Mouse (Mus musculus): Measurements from ENCODE around the gene Olfr487. TPM values are rescaled to one million over a fixed set of nuclear protein-coding genes. Genes with fewer than 3 reads are reported as not detected.
"Not testable (repeated sequence)": the region's sequence is repeated elsewhere in the genome, so short reads cannot be mapped to it uniquely, and the experiment has no call there.

Olfr487 gene
- not detected in 2 replicates for polyA plus RNA-seq (2015; fragmentation: Nextera tagmentation; extraction: Ambion mirVana)

- H3K9ac ChIP-seq (ENCODE audit: low read depth, low read length); H3K4me2 ChIP-seq (ENCODE audit: low read length); H3K4me1 ChIP-seq (ENCODE audit: control insufficient read depth, insufficient read depth, low read depth, low read length); ATAC-seq; H3K4me3 ChIP-seq (ENCODE audit: low read length); H3K27ac ChIP-seq (ENCODE audit: low read depth, low read length); H3K27me3 ChIP-seq (replicated peaks; ENCODE audit: control insufficient read depth, insufficient read depth, low read length); H3K36me3 ChIP-seq (ENCODE audit: control insufficient read depth, insufficient read depth, low read length); H3K9me3 ChIP-seq (ENCODE audit: control insufficient read depth, low read length): not testable (repeated sequence)
Observed at GRCm38 (mm10) chr7:108214536-108214935, at the start of gene Olfr487. TSS of gene Olfr487 (minus strand) at chr7:108214636.

- ATAC-seq = no peak
- Histone ChIP-seq H3K9ac (ENCODE audit: low read depth, low read length) (no peak within 1 kb of the TSS), H3K36me3 (ENCODE audit: control insufficient read depth, insufficient read depth, low read length) (no peaks in the 10 kb centered on the region), H3K4me2 (ENCODE audit: low read length) (no peak within 1 kb of the TSS), H3K4me1 (ENCODE audit: control insufficient read depth, insufficient read depth, low read depth, low read length) (no peaks in the 10 kb centered on the region), H3K27ac (ENCODE audit: low read depth, low read length) (no peak within 1 kb of the TSS), H3K4me3 (ENCODE audit: low read length) (no peak within 1 kb of the TSS), H3K27me3 (replicated peaks; ENCODE audit: control insufficient read depth, insufficient read depth, low read length) (no peaks in the 10 kb centered on the region), H3K9me3 (ENCODE audit: control insufficient read depth, low read length) (no peaks in the 10 kb centered on the region)
Observed at GRCm38 (mm10) chr7:108258247-108258646, 43.8 kb upstream of the Olfr487 start, which contains the start of gene Olfr488. TSS of gene Olfr488 (minus strand) at chr7:108258347.

- no peaks in the 10 kb centered on the region for H3K36me3 ChIP-seq (ENCODE audit: control insufficient read depth, insufficient read depth, low read length)
- no peaks in the 10 kb centered on the region for H3K27me3 ChIP-seq (replicated peaks; ENCODE audit: control insufficient read depth, insufficient read depth, low read length)
- no peak overlapping the region for H3K4me2 ChIP-seq (ENCODE audit: low read length)
- H3K4me3 ChIP-seq (ENCODE audit: low read length) = no peak overlapping the region
- H3K9ac ChIP-seq (ENCODE audit: low read depth, low read length) = no peak overlapping the region
- H3K4me1 ChIP-seq (ENCODE audit: control insufficient read depth, insufficient read depth, low read depth, low read length) = no peaks in the 10 kb centered on the region
- ATAC-seq = no peak
- 70% methylated on average over 3 of the region's 3 CpGs for WGBS
- no peak overlapping the region for H3K27ac ChIP-seq (ENCODE audit: low read depth, low read length)
- H3K9me3 ChIP-seq (ENCODE audit: control insufficient read depth, low read length) = no peaks in the 10 kb centered on the region
Observed at GRCm38 (mm10) chr7:108233551-108233950, 19.1 kb upstream of the Olfr487 start.

- no peaks in the 10 kb centered on the region for H3K9me3 ChIP-seq (ENCODE audit: control insufficient read depth, low read length)
- H3K36me3 ChIP-seq (ENCODE audit: control insufficient read depth, insufficient read depth, low read length) = no peaks in the 10 kb centered on the region
- no peak overlapping the region for H3K9ac ChIP-seq (ENCODE audit: low read depth, low read length)
- WGBS = 48% methylated on average over 6 of the region's 6 CpGs
- no peaks in the 10 kb centered on the region for H3K4me1 ChIP-seq (ENCODE audit: control insufficient read depth, insufficient read depth, low read depth, low read length)
- H3K27me3 ChIP-seq (replicated peaks; ENCODE audit: control insufficient read depth, insufficient read depth, low read length) = no peaks in the 10 kb centered on the region
- H3K4me3 ChIP-seq (ENCODE audit: low read length) = no peak overlapping the region
- no peak overlapping the region for H3K27ac ChIP-seq (ENCODE audit: low read depth, low read length)
- ATAC-seq = no peak
- H3K4me2 ChIP-seq (ENCODE audit: low read length) = no peak overlapping the region
Observed at GRCm38 (mm10) chr7:108196938-108197337, 17.5 kb downstream of the Olfr487 start.

GRCm38 (mm10) chr7:108196337-108196736 lies 18.1 kb downstream of the Olfr487 start:
- 56% methylated on average over 3 of the region's 3 CpGs for WGBS
- not testable (repeated sequence) for H3K4me2 ChIP-seq (ENCODE audit: low read length); H3K27me3 ChIP-seq (replicated peaks; ENCODE audit: control insufficient read depth, insufficient read depth, low read length); ATAC-seq; H3K9ac ChIP-seq (ENCODE audit: low read depth, low read length); H3K36me3 ChIP-seq (ENCODE audit: control insufficient read depth, insufficient read depth, low read length); H3K27ac ChIP-seq (ENCODE audit: low read depth, low read length); H3K4me1 ChIP-seq (ENCODE audit: control insufficient read depth, insufficient read depth, low read depth, low read length); H3K9me3 ChIP-seq (ENCODE audit: control insufficient read depth, low read length); H3K4me3 ChIP-seq (ENCODE audit: low read length)

- H3K27me3 ChIP-seq (replicated peaks; ENCODE audit: control insufficient read depth, insufficient read depth, low read length); H3K9me3 ChIP-seq (ENCODE audit: control insufficient read depth, low read length); ATAC-seq; H3K9ac ChIP-seq (ENCODE audit: low read depth, low read length); H3K4me1 ChIP-seq (ENCODE audit: control insufficient read depth, insufficient read depth, low read depth, low read length); H3K4me2 ChIP-seq (ENCODE audit: low read length); H3K4me3 ChIP-seq (ENCODE audit: low read length); H3K27ac ChIP-seq (ENCODE audit: low read depth, low read length); H3K36me3 ChIP-seq (ENCODE audit: control insufficient read depth, insufficient read depth, low read length): not testable (repeated sequence)
- 31% methylated on average over 1 of the region's 1 CpGs for WGBS
Observed at GRCm38 (mm10) chr7:108192714-108193113, 21.7 kb downstream of the Olfr487 start.

- WGBS = 24% methylated on average over 2 of the region's 2 CpGs
- not testable (repeated sequence) for H3K4me3 ChIP-seq (ENCODE audit: low read length); H3K9ac ChIP-seq (ENCODE audit: low read depth, low read length); H3K27me3 ChIP-seq (replicated peaks; ENCODE audit: control insufficient read depth, insufficient read depth, low read length); H3K27ac ChIP-seq (ENCODE audit: low read depth, low read length); H3K36me3 ChIP-seq (ENCODE audit: control insufficient read depth, insufficient read depth, low read length); ATAC-seq; H3K4me1 ChIP-seq (ENCODE audit: control insufficient read depth, insufficient read depth, low read depth, low read length); H3K4me2 ChIP-seq (ENCODE audit: low read length); H3K9me3 ChIP-seq (ENCODE audit: control insufficient read depth, low read length)
Observed at GRCm38 (mm10) chr7:108191196-108191595, 23.2 kb downstream of the Olfr487 start.

GRCm38 (mm10) chr7:108185237-108185636 lies 29.2 kb downstream of the Olfr487 start:
- not testable (repeated sequence) for H3K9me3 ChIP-seq (ENCODE audit: control insufficient read depth, low read length); ATAC-seq
- WGBS = 96% methylated on average over 2 of the region's 2 CpGs

GRCm38 (mm10) chr7:108184401-108184800 lies 30.0 kb downstream of the Olfr487 start:
- not testable (repeated sequence) for H3K4me1 ChIP-seq (ENCODE audit: control insufficient read depth, insufficient read depth, low read depth, low read length); H3K27ac ChIP-seq (ENCODE audit: low read depth, low read length); H3K4me3 ChIP-seq (ENCODE audit: low read length); H3K4me2 ChIP-seq (ENCODE audit: low read length); H3K36me3 ChIP-seq (ENCODE audit: control insufficient read depth, insufficient read depth, low read length); H3K9ac ChIP-seq (ENCODE audit: low read depth, low read length); ATAC-seq; H3K27me3 ChIP-seq (replicated peaks; ENCODE audit: control insufficient read depth, insufficient read depth, low read length); H3K9me3 ChIP-seq (ENCODE audit: control insufficient read depth, low read length)
- 62% methylated on average over 3 of the region's 3 CpGs for WGBS

More at GRCm38 (mm10) chr7:108185237-108185636, 29.2 kb downstream of the Olfr487 start:
- not testable (repeated sequence) for H3K4me1 ChIP-seq (ENCODE audit: control insufficient read depth, insufficient read depth, low read depth, low read length); H3K27me3 ChIP-seq (replicated peaks; ENCODE audit: control insufficient read depth, insufficient read depth, low read length); H3K36me3 ChIP-seq (ENCODE audit: control insufficient read depth, insufficient read depth, low read length); H3K4me2 ChIP-seq (ENCODE audit: low read length); H3K9ac ChIP-seq (ENCODE audit: low read depth, low read length); H3K27ac ChIP-seq (ENCODE audit: low read depth, low read length); H3K4me3 ChIP-seq (ENCODE audit: low read length)

- not testable (repeated sequence) for H3K27me3 ChIP-seq (replicated peaks; ENCODE audit: control insufficient read depth, insufficient read depth, low read length); H3K9me3 ChIP-seq (ENCODE audit: control insufficient read depth, low read length); H3K27ac ChIP-seq (ENCODE audit: low read depth, low read length); H3K4me2 ChIP-seq (ENCODE audit: low read length); H3K4me1 ChIP-seq (ENCODE audit: control insufficient read depth, insufficient read depth, low read depth, low read length); H3K36me3 ChIP-seq (ENCODE audit: control insufficient read depth, insufficient read depth, low read length); H3K9ac ChIP-seq (ENCODE audit: low read depth, low read length); ATAC-seq; H3K4me3 ChIP-seq (ENCODE audit: low read length)
- 95% methylated on average over 1 of the region's 1 CpGs for WGBS
Observed at GRCm38 (mm10) chr7:108172642-108173041, 41.8 kb downstream of the Olfr487 start, which contains the start of gene Olfr486. TSS of gene Olfr486 (minus strand) at chr7:108172742.

Measured in hindbrain, embryonic 16.5 days (tissue).